Mouse (Mus musculus): ENCODE measurements around the gene Hmbs.

Hmbs gene

GRCm38 (mm10) chr9:44288959-44289291, 55.1 kb downstream of the Hmbs start:
- no peak for DNase-seq (ENCODE audit: low spot score in 2 of 2)

- peak in 1 of 2 experiments; percentile 53 for DNase-seq (ENCODE audit: low spot score in 2 of 2)
Measured at GRCm38 (mm10) chr9:44288076-44288958, 55.7 kb downstream of the Hmbs start, which contains the start of gene Abcg4. TSS of gene Abcg4 (minus strand) at chr9:44288615.

- peak in 1 of 2 experiments; percentile 33 for DNase-seq (ENCODE audit: low spot score in 2 of 2)
Measured at GRCm38 (mm10) chr9:44287401-44288075, 56.5 kb downstream of the Hmbs start.

GRCm38 (mm10) chr9:44287003-44287400, 57.0 kb downstream of the Hmbs start:
- no peak for DNase-seq (ENCODE audit: low spot score in 2 of 2)
